Mouse (Mus musculus) bone marrow macrophage, adult 2 months (primary cell): ENCODE data around the gene Syndig1l.

Source experiments
- CTCF ChIP-seq: IDR thresholded peaks from 2 replicates; pipeline ENCODE4 v1.5.1; 2012; ENCODE audit warnings: low read depth, mild to moderate bottlenecking, low read length, moderate library complexity
- POLR2A ChIP-seq: IDR thresholded peaks from 2 replicates; pipeline ENCODE4 v1.6.1; 2012; ENCODE audit warnings: mild to moderate bottlenecking, low read depth, low read length, borderline replicate concordance

GRCm38 (mm10) chr12:84671646-84672045, 27.0 kb downstream of the Syndig1l start:
- TF ChIP-seq CTCF (no peak), POLR2A (no peak)
